Mouse (Mus musculus): ENCODE data around the gene Tuft1. TPM values are rescaled to one million over a fixed set of nuclear protein-coding genes. Genes with fewer than 3 reads are reported as not detected.

Tuft1 gene
- polyA plus RNA-seq (2014; fragmentation: Illumina TruSeq; extraction: RNeasy Lipid Tissue Mini Kit (QIAGEN cat#74804); ENCODE audit: low read depth, low replicate concordance): 13.2 TPM

GRCm38 (mm10) chr3:94658740-94659095 is at the start of gene Tuft1:
Gene Tuft1, minus strand, starts transcription at chr3:94658872.

GRCm38 (mm10) chr3:94693329-94693825 is 34.7 kb upstream of the Tuft1 start, which contains the start of gene Selenbp2:
Gene Selenbp2, plus strand, starts transcription at chr3:94693556.

GRCm38 (mm10) chr3:94642495-94643162 is 16.0 kb downstream of the Tuft1 start, which contains the start of gene Gm10972:
Gene Gm10972, plus strand, starts transcription at chr3:94643112.

GRCm38 (mm10) chr3:94582456-94582891 is 76.2 kb downstream of the Tuft1 start, which contains the start of gene Snx27:
Gene Snx27, minus strand, starts transcription at chr3:94582716.

Other genes with a start within 250 kb of the Tuft1 start
- 12.5 TPM for gene Tdrkh, start 245.6 kb downstream of the Tuft1 start, polyA plus RNA-seq (2014; fragmentation: Illumina TruSeq; extraction: RNeasy Lipid Tissue Mini Kit (QIAGEN cat#74804); ENCODE audit: low read depth, low replicate concordance)
- 50.4 TPM for gene Mrpl9, start 215.6 kb downstream of the Tuft1 start, polyA plus RNA-seq (2014; fragmentation: Illumina TruSeq; extraction: RNeasy Lipid Tissue Mini Kit (QIAGEN cat#74804); ENCODE audit: low read depth, low replicate concordance)
- 92.2 TPM for gene Oaz3, start 215.0 kb downstream of the Tuft1 start, polyA plus RNA-seq (2014; fragmentation: Illumina TruSeq; extraction: RNeasy Lipid Tissue Mini Kit (QIAGEN cat#74804); ENCODE audit: low read depth, low replicate concordance)
- gene Celf3, start 180.6 kb downstream of the Tuft1 start, polyA plus RNA-seq (2014; fragmentation: Illumina TruSeq; extraction: RNeasy Lipid Tissue Mini Kit (QIAGEN cat#74804); ENCODE audit: low read depth, low replicate concordance): 1.2 TPM
- gene Riiad1, start 178.5 kb downstream of the Tuft1 start, polyA plus RNA-seq (2014; fragmentation: Illumina TruSeq; extraction: RNeasy Lipid Tissue Mini Kit (QIAGEN cat#74804); ENCODE audit: low read depth, low replicate concordance): 6.2 TPM
- 17.9 TPM for gene Snx27, start 76.2 kb downstream of the Tuft1 start, polyA plus RNA-seq (2014; fragmentation: Illumina TruSeq; extraction: RNeasy Lipid Tissue Mini Kit (QIAGEN cat#74804); ENCODE audit: low read depth, low replicate concordance)
- not detected for gene Gm10972, start 15.8 kb downstream of the Tuft1 start, polyA plus RNA-seq (2014; fragmentation: Illumina TruSeq; extraction: RNeasy Lipid Tissue Mini Kit (QIAGEN cat#74804); ENCODE audit: low read depth, low replicate concordance)
- 3.5 TPM for gene Selenbp2, start 34.7 kb upstream of the Tuft1 start, polyA plus RNA-seq (2014; fragmentation: Illumina TruSeq; extraction: RNeasy Lipid Tissue Mini Kit (QIAGEN cat#74804); ENCODE audit: low read depth, low replicate concordance)
- gene Cgn, start 127.6 kb upstream of the Tuft1 start, polyA plus RNA-seq (2014; fragmentation: Illumina TruSeq; extraction: RNeasy Lipid Tissue Mini Kit (QIAGEN cat#74804); ENCODE audit: low read depth, low replicate concordance): 13.1 TPM
- gene Pogz, start 178.7 kb upstream of the Tuft1 start, polyA plus RNA-seq (2014; fragmentation: Illumina TruSeq; extraction: RNeasy Lipid Tissue Mini Kit (QIAGEN cat#74804); ENCODE audit: low read depth, low replicate concordance): 17.9 TPM
- gene Psmb4, start 228.1 kb upstream of the Tuft1 start, polyA plus RNA-seq (2014; fragmentation: Illumina TruSeq; extraction: RNeasy Lipid Tissue Mini Kit (QIAGEN cat#74804); ENCODE audit: low read depth, low replicate concordance): 211 TPM